Mouse (Mus musculus) neural tube, embryonic 15.5 days (tissue): ENCODE results near the gene Sigmar1. TPM values are rescaled to one million over a fixed set of nuclear protein-coding genes. Genes with fewer than 3 reads are reported as not detected.
A peak's percentile ranks its signal among the peaks of the same experiment; 100 is the strongest.

Experiments
- ATAC-seq: fragments of 200-750 bp; cut with Nextera tagmentation; 2 replicates; pipeline ENCODE4 v1.8.0; 2017; ENCODE audit warnings: mild to moderate bottlenecking, moderate TSS enrichment, moderate library complexity; ENCODE audit not compliant: low FRiP score
- H3K27ac ChIP-seq: fragments of 300-500 bp; sonication (generic); replicated peaks from 2 replicates; pipeline ENCODE4 v1.5.1; 2015; ENCODE audit warnings: mild to moderate bottlenecking, inconsistent platforms
- H3K27me3 ChIP-seq: fragments of 300-500 bp; sonication (generic); replicated peaks from 2 replicates; pipeline ENCODE4 v1.6.1; 2015; ENCODE audit warnings: inconsistent platforms
- H3K36me3 ChIP-seq: fragments of 300-500 bp; sonication (generic); 2 replicates; pipeline ENCODE4 v1.6.1; 2015; ENCODE audit warnings: inconsistent platforms
- H3K4me1 ChIP-seq: fragments of 300-500 bp; sonication (generic); 2 replicates; pipeline ENCODE4 v1.6.1; 2015; ENCODE audit warnings: inconsistent platforms
- H3K4me2 ChIP-seq: fragments of 300-500 bp; sonication (generic); 2 replicates; pipeline ENCODE4 v1.6.1; 2015; ENCODE audit warnings: inconsistent platforms, mild to moderate bottlenecking, moderate library complexity
- H3K4me3 ChIP-seq: fragments of 300-500 bp; sonication (generic); replicated peaks from 2 replicates; pipeline ENCODE4 v1.5.1; 2015; ENCODE audit warnings: mild to moderate bottlenecking, inconsistent platforms
- H3K9ac ChIP-seq: fragments of 300-500 bp; sonication (generic); replicated peaks from 2 replicates; pipeline ENCODE4 v1.6.1; 2015; ENCODE audit warnings: mild to moderate bottlenecking, inconsistent platforms
- H3K9me3 ChIP-seq: fragments of 300-500 bp; sonication (generic); replicated peaks from 2 replicates; pipeline ENCODE4 v1.6.1; 2016; ENCODE audit warnings: inconsistent platforms
- WGBS: fragments of 180-500 bp; shearing (Covaris S2); methylation state at CpG from one replicate; pipeline ENCODE4 v1.1.7; 2015; ENCODE audit warnings: mixed read lengths; 5-methylcytosine and 5-hydroxymethylcytosine counted together
- polyA plus RNA-seq: library from polyadenylated mRNA; unstranded; fragments of >200 nt; fragmentation: Nextera tagmentation; extraction: Ambion mirVana; gene quantifications from 2 replicates; pipeline ENCODE4 v1.2.1, GENCODE M21; 2015

Sigmar1 gene
- polyA plus RNA-seq, 1 experiment from 2014 or later, result 92.1 TPM

DNA sequence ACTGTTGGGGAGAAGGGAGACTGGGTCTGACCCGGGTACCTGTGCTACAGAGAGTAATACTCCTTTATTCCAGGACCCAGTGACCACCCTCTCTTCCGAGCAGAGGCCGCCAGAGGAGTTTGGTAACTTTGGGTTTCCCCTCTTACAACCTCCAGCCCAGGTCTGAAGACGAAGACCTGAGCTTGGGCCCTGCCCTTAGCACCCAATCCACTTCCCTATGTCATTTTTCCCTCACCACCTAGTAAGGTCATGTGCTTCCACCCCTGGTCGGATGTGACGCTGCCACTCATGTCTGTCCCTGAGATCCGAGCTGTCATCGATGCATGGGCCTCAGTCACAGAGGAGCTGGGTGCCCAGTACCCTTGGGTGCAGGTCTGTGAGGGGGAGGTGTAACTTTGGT lies 483 bp upstream of the Sigmar1 start:
- ATAC-seq, result no peak
- peak overlapping the region; percentile 95 for H3K4me2 ChIP-seq
- peak overlapping the region; percentile 84 for H3K9ac ChIP-seq
- H3K27ac ChIP-seq, result peak overlapping the region; percentile 87; the same call in 1 of the 2 replicates
- H3K4me1 ChIP-seq, result peaks cover 37% of the 10 kb centered on the region
- H3K4me3 ChIP-seq, result peak overlapping the region; percentile 78
- no peaks in the 10 kb centered on the region for H3K27me3 ChIP-seq
- WGBS, result 79% methylated on average over 8 of the region's 8 CpGs
- peaks cover 7% of the 10 kb centered on the region; the same call in 1 of the 2 replicates for H3K36me3 ChIP-seq
- no peaks in the 10 kb centered on the region for H3K9me3 ChIP-seq

DNA sequence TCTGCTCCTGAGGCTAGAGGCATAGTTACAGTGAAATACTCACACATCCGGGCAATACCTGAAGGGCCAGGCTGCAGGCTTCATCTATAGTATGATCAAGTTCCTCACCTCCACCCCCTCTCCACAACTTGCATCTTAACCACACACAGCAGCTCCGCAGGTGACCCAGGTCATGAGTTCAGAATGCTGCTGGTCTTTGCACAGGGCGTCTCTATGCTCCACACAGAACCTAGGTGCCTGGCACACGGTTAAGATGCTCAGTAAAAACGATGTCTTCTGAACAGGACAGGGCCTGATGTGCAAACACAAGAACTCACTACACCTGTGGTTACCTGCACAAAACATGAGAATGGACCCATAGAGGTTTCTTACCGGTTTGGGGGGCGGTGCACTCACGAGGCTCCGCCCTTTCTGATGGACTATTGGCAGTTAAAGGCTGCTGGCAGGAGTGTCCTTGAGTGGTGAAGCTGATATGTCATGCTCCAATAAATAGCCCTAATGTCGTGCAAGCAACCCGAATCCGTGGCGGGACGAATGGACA lies 1.1 kb downstream of the Sigmar1 start, which contains the start of gene Galt:
Gene Galt, plus strand, starts transcription at position 432 of the 541 bp plus-strand sequence.
- Histone ChIP-seq H3K9ac (peak within 1 kb of the TSS; percentile 84), H3K9me3 (no peaks in the 10 kb centered on the region), H3K4me2 (peak within 1 kb of the TSS; percentile 95), H3K4me1 (peaks cover 22% of the 10 kb centered on the region), H3K27me3 (no peaks in the 10 kb centered on the region), H3K36me3 (peaks cover 7% of the 10 kb centered on the region; the same call in 1 of the 2 replicates), H3K27ac (peak within 1 kb of the TSS; percentile 87), H3K4me3 (peak within 1 kb of the TSS; percentile 78)
- peak; percentile 79 for ATAC-seq
- 13% methylated on average over 14 of the region's 14 CpGs for WGBS

DNA sequence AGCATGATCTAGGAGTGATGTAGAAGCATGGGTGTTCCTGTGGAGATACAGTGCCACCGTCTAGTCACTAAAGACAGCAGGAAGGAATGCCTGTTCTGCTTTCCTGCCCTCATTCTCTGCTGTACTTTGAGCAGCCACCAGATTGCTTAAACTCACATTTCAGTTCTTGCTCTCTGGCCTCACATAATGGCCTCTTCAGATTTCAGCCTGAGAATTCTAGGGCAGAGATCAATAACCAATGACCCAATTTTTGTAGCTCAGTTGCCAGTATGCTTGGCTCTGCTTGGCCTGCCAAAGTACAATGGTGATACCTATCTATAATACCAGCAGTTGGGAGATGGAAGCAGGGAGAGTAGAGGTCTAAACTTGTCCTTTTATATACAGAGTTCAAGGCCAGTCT lies 10.9 kb downstream of the Sigmar1 start:
- no peak for ATAC-seq
- H3K9me3 ChIP-seq, result no peaks in the 10 kb centered on the region
- WGBS, result 81% methylated on average over 1 of the region's 1 CpGs
- H3K9ac ChIP-seq, result no peak overlapping the region
- H3K27me3 ChIP-seq, result peaks cover 3% of the 10 kb centered on the region; the same call in 1 of the 2 replicates
- H3K27ac ChIP-seq, result no peak overlapping the region
- no peak overlapping the region for H3K4me3 ChIP-seq
- H3K36me3 ChIP-seq, result no peaks in the 10 kb centered on the region
- H3K4me1 ChIP-seq, result peaks cover 11% of the 10 kb centered on the region
- no peak overlapping the region for H3K4me2 ChIP-seq

DNA sequence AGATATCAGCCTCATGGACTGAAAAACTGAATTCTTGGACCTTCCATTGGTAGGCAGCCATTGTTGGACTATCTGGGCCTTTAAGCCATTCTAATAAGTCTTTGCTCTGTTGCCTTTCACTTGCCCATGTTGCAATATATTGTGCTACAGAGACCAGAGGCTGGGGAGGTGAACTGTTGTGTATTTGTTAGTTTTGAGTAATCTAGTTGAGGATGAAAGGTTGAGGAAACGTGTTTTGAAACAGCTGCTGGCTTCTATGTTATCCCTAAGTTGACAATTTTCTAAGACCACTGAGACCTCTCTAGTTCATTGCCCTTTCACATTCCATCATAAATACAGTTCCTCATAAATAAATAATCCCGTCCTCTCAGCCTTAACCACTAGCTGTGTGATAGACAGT lies 11.8 kb downstream of the Sigmar1 start:
- H3K4me2 ChIP-seq, result no peak overlapping the region
- WGBS, result 74% methylated on average over 2 of the region's 2 CpGs

DNA sequence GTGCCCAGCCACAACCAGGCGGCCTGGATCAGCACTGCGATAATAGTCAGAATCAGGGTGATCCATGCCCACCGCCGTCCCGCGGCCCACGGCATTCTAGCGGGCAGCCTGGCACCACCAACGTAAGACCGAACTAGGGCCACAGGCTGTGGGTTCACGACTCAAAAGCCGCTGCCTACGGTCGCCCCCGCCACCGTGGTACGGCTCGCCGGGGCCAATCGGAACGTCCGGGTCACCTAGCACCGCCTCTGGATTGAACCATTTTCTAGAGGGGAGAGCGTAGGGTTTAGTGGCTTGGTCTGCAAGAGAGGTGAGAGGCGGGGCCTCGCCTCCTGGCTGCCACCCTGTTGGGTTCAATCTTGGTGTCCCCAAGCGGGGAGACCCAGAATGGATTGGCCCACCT lies 14.8 kb downstream of the Sigmar1 start:
- 0% methylated on average over 27 of the region's 27 CpGs for WGBS
- ATAC-seq, result peak; percentile 97
- Histone ChIP-seq H3K9ac (peak overlapping the region; percentile 67), H3K27ac (peak overlapping the region; percentile 86), H3K4me2 (peak overlapping the region; percentile 86), H3K4me3 (peak overlapping the region; percentile 77), H3K4me1 (peaks cover 21% of the 10 kb centered on the region), H3K36me3 (peaks cover 9% of the 10 kb centered on the region), H3K27me3 (peaks cover 3% of the 10 kb centered on the region; the same call in 1 of the 2 replicates), H3K9me3 (no peaks in the 10 kb centered on the region)

More for the DNA sequence above, 11.8 kb downstream of the Sigmar1 start:
- no peaks in the 10 kb centered on the region for H3K36me3 ChIP-seq
- H3K9ac ChIP-seq, result no peak overlapping the region
- peaks cover 20% of the 10 kb centered on the region for H3K4me1 ChIP-seq
- H3K9me3 ChIP-seq, result no peaks in the 10 kb centered on the region
- H3K27me3 ChIP-seq, result peaks cover 3% of the 10 kb centered on the region; the same call in 1 of the 2 replicates
- H3K4me3 ChIP-seq, result no peak overlapping the region
- no peak for ATAC-seq
- H3K27ac ChIP-seq, result no peak overlapping the region

DNA sequence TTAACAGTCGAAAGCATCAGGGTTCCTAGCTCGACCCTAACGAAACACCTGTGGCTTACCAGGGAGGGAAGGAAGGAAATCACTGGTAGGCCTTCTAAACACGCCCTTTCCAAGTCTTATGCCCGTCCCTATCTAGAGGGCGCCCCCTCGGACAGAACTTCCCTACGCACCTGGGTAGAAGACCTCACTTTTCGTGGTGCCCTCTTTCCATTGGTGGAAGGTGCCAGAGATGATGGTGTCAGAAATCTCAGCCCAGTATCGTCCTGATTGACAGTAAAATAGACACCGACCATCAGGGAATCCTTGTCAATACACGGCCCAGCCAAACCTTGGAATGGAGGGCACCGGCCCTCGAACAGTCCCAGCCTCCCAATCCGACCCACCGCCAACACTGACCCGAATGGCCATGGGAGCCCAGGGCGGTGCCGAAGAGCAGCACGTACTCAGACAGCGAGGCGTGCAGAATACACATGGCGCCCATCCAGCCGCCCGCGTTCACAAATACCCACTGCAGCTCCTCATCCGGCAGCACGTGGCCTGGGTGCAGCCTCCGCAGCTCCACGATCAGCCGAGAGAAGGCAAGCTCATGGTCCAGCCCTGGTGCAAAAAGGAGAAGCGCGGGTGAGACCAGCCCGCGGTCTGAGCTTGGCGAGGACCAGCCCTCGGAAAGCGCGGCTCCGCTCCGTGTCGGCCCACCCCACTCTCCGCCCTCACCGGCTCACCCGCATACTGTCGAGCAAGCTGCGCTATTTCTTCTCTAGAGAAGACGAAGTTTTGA lies 15.4 kb downstream of the Sigmar1 start:
- peaks cover 3% of the 10 kb centered on the region; the same call in 1 of the 2 replicates for H3K27me3 ChIP-seq
- H3K36me3 ChIP-seq, result peaks cover 9% of the 10 kb centered on the region
- peak overlapping the region; percentile 86 for H3K27ac ChIP-seq
- peaks cover 21% of the 10 kb centered on the region for H3K4me1 ChIP-seq
- H3K9ac ChIP-seq, result peak overlapping the region; percentile 67
- H3K4me2 ChIP-seq, result peak overlapping the region; percentile 86
- H3K4me3 ChIP-seq, result peak overlapping the region; percentile 77
- ATAC-seq, result peak; percentile 82
- H3K9me3 ChIP-seq, result no peaks in the 10 kb centered on the region
- under 1% methylated on average over 44 of the region's 48 CpGs for WGBS

DNA sequence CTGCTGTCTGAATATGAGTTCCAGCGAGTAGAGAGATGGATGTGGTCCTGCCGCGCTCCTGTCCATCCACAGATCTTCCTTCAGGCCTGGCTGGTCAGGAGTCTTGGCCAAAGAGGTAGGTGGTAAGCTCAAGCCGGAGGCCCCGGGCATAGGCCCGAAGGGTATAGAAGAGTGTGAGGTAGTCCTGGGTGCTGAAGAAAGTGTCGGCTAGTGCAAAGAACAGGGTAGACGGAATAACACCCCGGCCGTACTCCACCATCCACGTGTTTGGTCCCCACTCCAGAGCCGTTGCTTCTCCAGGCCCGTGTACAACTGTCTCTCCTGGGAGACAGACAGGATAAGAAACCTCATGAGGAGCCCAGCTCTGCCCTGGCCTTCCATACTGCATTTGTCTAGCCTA lies 16.7 kb downstream of the Sigmar1 start:
- no peak overlapping the region for H3K9ac ChIP-seq
- peaks cover 21% of the 10 kb centered on the region for H3K4me1 ChIP-seq
- no peak overlapping the region for H3K4me3 ChIP-seq
- H3K36me3 ChIP-seq, result peaks cover 9% of the 10 kb centered on the region
- H3K9me3 ChIP-seq, result no peaks in the 10 kb centered on the region
- peak overlapping the region; percentile 86; the same call in 1 of the 2 replicates for H3K4me2 ChIP-seq
- no peak for ATAC-seq
- no peaks in the 10 kb centered on the region for H3K27me3 ChIP-seq
- WGBS, result 96% methylated on average over 13 of the region's 13 CpGs
- H3K27ac ChIP-seq, result no peak overlapping the region

DNA sequence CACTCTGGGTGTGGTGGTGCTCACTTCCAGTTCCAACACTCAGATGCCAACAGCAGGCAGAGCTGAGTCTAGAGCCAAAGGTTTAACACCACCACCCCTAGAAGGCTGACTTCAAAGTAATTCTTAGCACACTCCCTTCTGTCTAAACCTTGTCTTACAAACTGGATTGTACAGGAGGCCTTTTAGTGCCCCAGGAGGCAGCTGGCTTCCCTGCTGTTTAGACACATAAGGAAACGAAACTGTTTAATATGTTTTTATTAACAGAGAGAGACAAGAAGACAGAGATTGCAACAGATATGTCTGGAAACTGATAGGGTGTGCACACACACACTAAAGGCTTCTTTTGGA lies 17.7 kb downstream of the Sigmar1 start:
- no peak for ATAC-seq
- Histone ChIP-seq H3K9ac (no peak overlapping the region), H3K27ac (no peak overlapping the region), H3K4me3 (no peak overlapping the region), H3K36me3 (peaks cover 9% of the 10 kb centered on the region), H3K4me2 (no peak overlapping the region), H3K4me1 (peaks cover 21% of the 10 kb centered on the region), H3K27me3 (peaks cover 8% of the 10 kb centered on the region), H3K9me3 (no peaks in the 10 kb centered on the region)
- WGBS, result 52% methylated on average over 1 of the region's 1 CpGs

DNA sequence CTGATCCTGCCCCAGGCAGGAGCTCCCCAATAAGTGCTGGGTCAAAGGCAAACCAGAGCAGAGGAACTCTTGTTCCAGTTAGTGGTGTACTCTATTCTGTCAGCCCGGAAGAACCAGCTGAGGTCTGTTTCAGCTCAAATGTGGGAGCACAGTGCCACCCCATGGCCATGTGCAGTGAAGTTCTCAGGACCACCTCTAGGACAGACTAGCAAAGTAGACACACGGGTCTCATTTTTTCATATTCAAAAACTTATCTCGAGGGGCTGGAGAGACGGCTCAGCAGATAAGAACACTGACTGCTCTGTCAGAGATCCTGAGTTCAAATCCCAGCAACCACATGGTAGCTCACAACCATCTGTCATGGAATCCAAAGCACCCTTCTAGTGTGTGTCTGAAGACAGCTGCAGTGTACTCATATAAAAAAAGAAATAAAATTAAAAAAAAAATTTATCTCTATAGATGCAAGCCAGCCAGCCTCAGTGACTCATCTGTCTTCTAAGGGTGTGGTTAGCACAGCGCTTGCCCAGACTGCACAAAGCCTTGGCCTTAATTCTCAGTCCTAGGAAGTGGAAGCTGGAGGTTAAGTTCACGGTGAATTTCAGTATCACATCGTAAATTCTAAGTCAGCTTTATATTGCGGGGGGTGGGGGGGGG lies 18.2 kb downstream of the Sigmar1 start:
- WGBS, result 43% methylated on average over 8 of the region's 8 CpGs
- H3K4me1 ChIP-seq, result peaks cover 21% of the 10 kb centered on the region
- no peak overlapping the region for H3K9ac ChIP-seq
- no peak overlapping the region for H3K4me3 ChIP-seq
- peaks cover 9% of the 10 kb centered on the region for H3K36me3 ChIP-seq
- no peak overlapping the region for H3K27ac ChIP-seq
- no peak overlapping the region for H3K4me2 ChIP-seq
- 0 out of 2 replicates have a peak, but pooled peaks have one; percentile 24 for ATAC-seq
- no peaks in the 10 kb centered on the region for H3K9me3 ChIP-seq
- H3K27me3 ChIP-seq, result peaks cover 13% of the 10 kb centered on the region

DNA sequence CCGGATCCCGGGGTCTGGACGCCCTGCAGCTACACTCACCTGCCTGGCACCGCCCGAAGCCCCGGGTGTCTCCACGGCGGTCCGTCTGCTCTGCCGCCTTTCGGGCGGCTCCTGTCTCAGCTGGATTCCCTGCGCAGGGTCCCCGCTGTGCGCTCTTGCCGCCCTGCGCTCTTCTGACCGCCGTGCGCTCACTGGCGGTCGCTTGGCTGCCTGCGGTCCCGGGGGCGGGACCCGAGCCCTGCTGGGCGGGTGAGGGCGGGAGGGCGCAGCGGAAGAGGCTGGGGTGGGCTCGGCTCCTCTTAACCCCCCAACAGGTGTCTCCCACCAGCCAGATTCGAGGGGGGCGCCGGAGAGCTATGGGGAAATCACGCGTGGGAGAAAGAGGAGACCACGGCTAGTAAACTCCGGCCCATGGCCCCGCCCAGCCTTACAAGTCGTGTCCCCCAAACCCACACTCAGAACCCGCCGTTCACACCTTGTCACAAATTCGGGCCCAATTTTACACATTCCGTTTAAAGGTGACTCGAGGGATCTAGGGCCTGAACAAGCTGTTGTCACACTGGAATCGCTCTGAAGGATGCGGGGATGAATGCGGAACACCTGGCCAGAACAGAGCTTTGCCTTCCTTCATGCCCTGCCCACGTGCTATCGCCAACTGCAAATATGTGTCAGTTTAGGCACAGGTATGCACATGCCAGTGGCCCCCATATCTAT lies 24.7 kb downstream of the Sigmar1 start, which contains the start of gene Arid3c:
Gene Arid3c, minus strand, starts transcription at position 91 of the 714 bp plus-strand sequence.
- WGBS, result 2% methylated on average over 50 of the region's 50 CpGs
- H3K9ac ChIP-seq, result peak within 1 kb of the TSS; percentile 38
- peak within 1 kb of the TSS; percentile 88 for H3K4me2 ChIP-seq
- peaks cover 25% of the 10 kb centered on the region for H3K4me1 ChIP-seq
- H3K4me3 ChIP-seq, result peak within 1 kb of the TSS; percentile 39
- H3K36me3 ChIP-seq, result no peaks in the 10 kb centered on the region
- H3K27me3 ChIP-seq, result peaks cover 66% of the 10 kb centered on the region
- H3K27ac ChIP-seq, result no peak within 1 kb of the TSS
- H3K9me3 ChIP-seq, result no peaks in the 10 kb centered on the region
- no peak for ATAC-seq
